Mouse (Mus musculus) stomach, embryonic 16.5 days (tissue): ENCODE results near the gene Trim5. TPM values are rescaled to one million over a fixed set of nuclear protein-coding genes. Genes with fewer than 3 reads are reported as not detected.
"Not testable (repeated sequence)": the region's sequence is repeated elsewhere in the genome, so short reads cannot be mapped to it uniquely, and the experiment has no call there.

Experiments
- ATAC-seq: fragments of 200-750 bp; cut with Nextera tagmentation; 2 replicates; pipeline ENCODE4 v1.8.0; 2017; ENCODE audit warnings: moderate number of reproducible peaks, moderate TSS enrichment; ENCODE audit not compliant: insufficient read depth, low FRiP score
- H3K27ac ChIP-seq: fragments of 300-500 bp; sonication (generic); 2 replicates; pipeline ENCODE4 v1.5.1; 2014; ENCODE audit warnings: low read length
- H3K27me3 ChIP-seq: fragments of 300-500 bp; sonication (generic); 2 replicates; pipeline ENCODE4 v1.6.1; 2014; ENCODE audit warnings: low read length, control low read depth, mixed read lengths; ENCODE audit not compliant: control insufficient read depth, insufficient read depth
- H3K36me3 ChIP-seq: fragments of 300-500 bp; sonication (generic); 2 replicates; pipeline ENCODE4 v1.6.1; 2014; ENCODE audit warnings: low read length; ENCODE audit not compliant: control insufficient read depth, insufficient read depth
- H3K4me1 ChIP-seq: fragments of 300-500 bp; sonication (generic); 2 replicates; pipeline ENCODE4 v1.6.1; 2014; ENCODE audit warnings: low read length, control low read depth, mixed read lengths; ENCODE audit not compliant: control insufficient read depth, insufficient read depth
- H3K4me2 ChIP-seq: fragments of 300-500 bp; sonication (generic); 2 replicates; pipeline ENCODE4 v1.6.1; 2014; ENCODE audit warnings: low read depth, low read length, mixed read lengths
- H3K4me3 ChIP-seq: fragments of 300-500 bp; sonication (generic); replicated peaks from 2 replicates; pipeline ENCODE4 v1.5.1; 2014; ENCODE audit warnings: mild to moderate bottlenecking, low read length
- H3K9ac ChIP-seq: fragments of 300-500 bp; sonication (generic); 2 replicates; pipeline ENCODE4 v1.6.1; 2014; ENCODE audit warnings: low read length
- H3K9me3 ChIP-seq: fragments of 300-500 bp; sonication (generic); replicated peaks from 2 replicates; pipeline ENCODE4 v1.6.1; 2016; ENCODE audit warnings: low read length, control low read depth; ENCODE audit not compliant: control insufficient read depth
- WGBS: fragments of 180-500 bp; shearing (Covaris S2); extraction: QIAGEN DNeasy Blood & Tissue Kit; methylation state at CpG from one replicate; pipeline ENCODE4 v1.1.7; 2014; 5-methylcytosine and 5-hydroxymethylcytosine counted together
- polyA plus RNA-seq: library from polyadenylated mRNA; unstranded; fragments of >200 nt; fragmentation: Nextera tagmentation; extraction: Ambion mirVana; gene quantifications from 2 replicates; pipeline ENCODE4 v1.2.1, GENCODE M21; 2015

Gene Trim5
- polyA plus RNA-seq, 1 experiment from 2014 or later = 0.62 TPM

GRCm38 (mm10) chr7:104279361-104279760, 8.5 kb downstream of the Trim5 start:
- not testable (repeated sequence) for H3K27ac ChIP-seq, ATAC-seq, H3K4me1 ChIP-seq, H3K4me2 ChIP-seq, H3K36me3 ChIP-seq, H3K9me3 ChIP-seq, H3K9ac ChIP-seq, H3K4me3 ChIP-seq, H3K27me3 ChIP-seq
- 83% methylated on average over 3 of the region's 3 CpGs for WGBS

GRCm38 (mm10) chr7:104265335-104265734, 22.6 kb downstream of the Trim5 start:
- H3K9me3 ChIP-seq, ATAC-seq, H3K4me3 ChIP-seq, H3K27ac ChIP-seq, H3K4me2 ChIP-seq, H3K4me1 ChIP-seq, H3K36me3 ChIP-seq, H3K27me3 ChIP-seq, H3K9ac ChIP-seq: not testable (repeated sequence)
- 78% methylated on average over 3 of the region's 5 CpGs for WGBS

GRCm38 (mm10) chr7:104260380-104260779, 27.5 kb downstream of the Trim5 start:
- not testable (repeated sequence) for H3K9me3 ChIP-seq, H3K36me3 ChIP-seq, H3K4me2 ChIP-seq, ATAC-seq, H3K4me1 ChIP-seq, H3K4me3 ChIP-seq, H3K27ac ChIP-seq, H3K9ac ChIP-seq, H3K27me3 ChIP-seq
- 86% methylated on average over 4 of the region's 4 CpGs for WGBS

GRCm38 (mm10) chr7:104244287-104245181, 43.4 kb downstream of the Trim5 start, which contains the start of gene Trim34a:
Trim34a (plus strand) TSS chr7:104244457.
- H3K36me3 ChIP-seq = no peaks in the 10 kb centered on the region
- peak within 1 kb of the TSS; percentile 61 for H3K4me3 ChIP-seq
- no peaks in the 10 kb centered on the region for H3K4me1 ChIP-seq
- H3K4me2 ChIP-seq = peak within 1 kb of the TSS; percentile 59
- H3K27me3 ChIP-seq = no peaks in the 10 kb centered on the region
- no peaks in the 10 kb centered on the region for H3K9me3 ChIP-seq
- 5% methylated on average over 13 of the region's 13 CpGs for WGBS
- peak within 1 kb of the TSS; percentile 76 for H3K9ac ChIP-seq
- peak within 1 kb of the TSS; percentile 31 for H3K27ac ChIP-seq
- peak; percentile 87 for ATAC-seq

- WGBS = 69% methylated on average over 1 of the region's 1 CpGs
- no peaks in the 10 kb centered on the region for H3K36me3 ChIP-seq
- no peak overlapping the region for H3K27ac ChIP-seq
- no peaks in the 10 kb centered on the region for H3K27me3 ChIP-seq
- ATAC-seq = no peak
- H3K4me2 ChIP-seq = peak overlapping the region; percentile 59; the same call in 1 of the 2 replicates
- H3K9me3 ChIP-seq = no peaks in the 10 kb centered on the region
- H3K9ac ChIP-seq = no peak overlapping the region
- H3K4me3 ChIP-seq = no peak overlapping the region
- H3K4me1 ChIP-seq = no peaks in the 10 kb centered on the region
These were observed 44.3 kb downstream of the Trim5 start for GRCm38 (mm10) chr7:104243616-104244015.

- Histone ChIP-seq H3K9ac (no peak overlapping the region), H3K4me1 (no peaks in the 10 kb centered on the region), H3K27me3 (no peaks in the 10 kb centered on the region), H3K4me2 (no peak overlapping the region), H3K4me3 (no peak overlapping the region), H3K9me3 (no peaks in the 10 kb centered on the region), H3K36me3 (no peaks in the 10 kb centered on the region), H3K27ac (no peak overlapping the region)
- no peak for ATAC-seq
These were observed 47.0 kb downstream of the Trim5 start for GRCm38 (mm10) chr7:104240857-104241256.

GRCm38 (mm10) chr7:104231203-104231602, 56.7 kb downstream of the Trim5 start:
- no peaks in the 10 kb centered on the region for H3K9me3 ChIP-seq
- no peaks in the 10 kb centered on the region for H3K27me3 ChIP-seq
- ATAC-seq = no peak
- 36% methylated on average over 2 of the region's 2 CpGs for WGBS
- no peak overlapping the region for H3K4me2 ChIP-seq
- H3K9ac ChIP-seq = no peak overlapping the region
- no peaks in the 10 kb centered on the region for H3K4me1 ChIP-seq
- no peak overlapping the region for H3K27ac ChIP-seq
- no peak overlapping the region for H3K4me3 ChIP-seq
- H3K36me3 ChIP-seq = no peaks in the 10 kb centered on the region

- peaks cover 4% of the 10 kb centered on the region; the same call in 1 of the 2 replicates for H3K4me1 ChIP-seq
- H3K9me3 ChIP-seq = no peaks in the 10 kb centered on the region
- peak within 1 kb of the TSS; percentile 67 for H3K9ac ChIP-seq
- H3K27ac ChIP-seq = no peak within 1 kb of the TSS
- H3K4me2 ChIP-seq = peak within 1 kb of the TSS; percentile 58
- ATAC-seq = peak; percentile 81; the same call in 1 of the 2 replicates
- H3K27me3 ChIP-seq = no peaks in the 10 kb centered on the region
- H3K4me3 ChIP-seq = peak within 1 kb of the TSS; percentile 40
- H3K36me3 ChIP-seq = no peaks in the 10 kb centered on the region
- 3% methylated on average over 37 of the region's 37 CpGs for WGBS
These were observed 69.0 kb downstream of the Trim5 start, which contains the start of gene Trim6 for GRCm38 (mm10) chr7:104218701-104219569. Trim6 (plus strand) TSS chr7:104218793.

- 0 out of 2 replicates have a peak, but pooled peaks have one; percentile 30 for ATAC-seq
- WGBS = 68% methylated on average over 2 of the region's 2 CpGs
- Histone ChIP-seq H3K36me3 (no peaks in the 10 kb centered on the region), H3K4me3 (no peak overlapping the region), H3K4me2 (no peak overlapping the region), H3K9ac (no peak overlapping the region), H3K27ac (no peak overlapping the region), H3K27me3 (no peaks in the 10 kb centered on the region), H3K9me3 (no peaks in the 10 kb centered on the region), H3K4me1 (peaks cover 4% of the 10 kb centered on the region; the same call in 1 of the 2 replicates)
These were observed 70.0 kb downstream of the Trim5 start for GRCm38 (mm10) chr7:104217881-104218280.
